Mouse (Mus musculus) lung, adult 2 months (tissue): ENCODE data around the gene Uri1.

ENCODE experiments used
- CTCF ChIP-seq: fragments of 200-500 bp; IDR thresholded peaks from 2 replicates; pipeline ENCODE4 v1.5.1; 2011; ENCODE audit warnings: mild to moderate bottlenecking, low read length, control low read depth; ENCODE audit not compliant: insufficient read depth
- POLR2A ChIP-seq: fragments of 200-500 bp; IDR thresholded peaks from 2 replicates; pipeline ENCODE4 v1.6.1; 2011; ENCODE audit warnings: low read depth, mild to moderate bottlenecking, control low read depth, low read length, borderline replicate concordance; ENCODE audit errors: extremely low read depth

DNA sequence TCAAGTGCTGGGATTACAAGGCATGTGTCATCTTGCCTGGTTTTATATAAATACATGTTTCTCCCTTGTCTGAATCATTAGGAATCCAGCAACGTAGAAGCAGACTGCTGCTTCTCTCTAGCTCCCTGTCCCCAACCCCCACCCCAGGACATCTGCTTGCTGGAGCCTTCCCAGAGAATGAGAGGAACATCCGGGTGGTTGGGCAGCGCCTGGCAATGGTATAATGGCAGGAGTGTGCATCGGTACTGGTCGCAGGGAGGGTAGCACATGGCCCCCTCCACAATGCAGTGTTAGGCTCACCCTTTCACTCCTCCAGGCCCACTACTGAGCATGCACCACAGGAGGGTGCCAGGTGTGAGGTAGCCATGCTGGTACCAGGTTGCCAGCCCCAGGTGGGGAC, 93.6 kb downstream of the Uri1 start:
- no peak for TF ChIP-seq CTCF
- no peak for TF ChIP-seq POLR2A
